Mouse (Mus musculus) thymus, adult 2 months (tissue): ENCODE results near the gene Prss53.

Source experiments
- CTCF ChIP-seq: fragments of 200-500 bp; IDR thresholded peaks from 2 replicates; pipeline ENCODE4 v1.5.1; 2012; ENCODE audit warnings: mild to moderate bottlenecking, control low read depth, low read length, moderate library complexity, borderline replicate concordance; ENCODE audit not compliant: control insufficient read depth, poor library complexity, insufficient read depth; ENCODE audit errors: extremely low read depth
- POLR2A ChIP-seq: fragments of 200-500 bp; IDR thresholded peaks from 2 replicates; pipeline ENCODE4 v1.6.1; 2012; ENCODE audit warnings: mild to moderate bottlenecking, low read length, control low read depth, moderate library complexity; ENCODE audit not compliant: control insufficient read depth, poor library complexity, insufficient read depth; ENCODE audit errors: extremely low read depth

DNA sequence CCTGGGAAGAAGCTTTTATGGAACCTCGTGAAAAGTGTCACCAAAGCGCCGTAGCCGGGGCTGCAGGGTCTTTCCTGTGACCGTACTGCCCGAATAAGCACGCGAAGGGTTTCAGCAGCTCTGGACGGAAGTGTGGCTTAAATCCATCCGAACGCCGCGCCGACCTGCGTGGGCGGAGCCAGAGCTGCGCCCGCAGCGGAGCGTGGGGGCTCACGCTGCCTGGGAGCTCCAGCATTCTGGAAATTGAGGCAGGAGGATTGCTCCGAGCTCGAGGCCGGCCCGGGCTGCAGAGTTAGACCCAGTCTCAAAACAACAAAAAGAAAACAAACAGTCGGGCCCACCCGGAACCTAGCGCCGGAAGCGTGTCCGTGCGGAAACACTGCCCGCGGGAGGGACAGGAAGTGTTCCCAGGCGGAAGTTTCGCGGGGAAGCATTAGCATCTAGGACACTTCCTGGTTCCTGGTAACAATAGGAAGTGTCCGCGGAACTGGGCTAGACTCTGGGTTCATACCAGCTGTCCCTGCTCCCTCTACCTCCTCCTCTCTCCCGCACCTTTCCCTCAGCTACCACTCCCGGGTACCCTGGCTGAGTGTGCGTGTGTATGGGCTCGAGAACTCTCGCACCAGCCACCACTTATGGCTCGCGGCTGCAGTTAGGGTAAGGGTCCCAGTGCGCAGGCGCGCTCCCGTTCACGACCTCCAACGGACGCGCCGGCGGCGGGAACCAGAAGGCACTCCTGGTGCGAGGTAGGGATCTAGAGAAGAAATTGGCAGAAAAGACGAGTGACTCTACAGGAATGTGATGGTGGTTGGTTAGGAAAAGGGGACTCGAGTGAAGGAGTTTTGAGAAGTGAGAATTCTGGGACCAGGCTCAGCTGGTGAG lies 14.1 kb downstream of the Prss53 start, which contains the start of gene Zfp668:
- TF ChIP-seq POLR2A (peak; percentile 49; the same call in 1 of the 2 replicates), CTCF (peak; percentile 20; the same call in 1 of the 2 replicates)
